Mouse (Mus musculus) hindbrain, postnatal 0 days (tissue): ENCODE results near the gene A730049H05Rik. TPM values are rescaled to one million over a fixed set of nuclear protein-coding genes. Genes with fewer than 3 reads are reported as not detected.

Experiments used
- ATAC-seq: fragments of 200-750 bp; cut with Nextera tagmentation; 2 replicates; pipeline ENCODE4 v1.8.0; 2017; ENCODE audit warnings: mild to moderate bottlenecking, moderate TSS enrichment, moderate library complexity
- DNase-seq: peaks from one replicate; pipeline ENCODE4 v3.0.0-alpha.2; 2015; ENCODE audit warnings: low spot score
- H3K27ac ChIP-seq: fragments of 300-500 bp; sonication (generic); 2 replicates; pipeline ENCODE4 v1.5.1; 2014; ENCODE audit warnings: mild to moderate bottlenecking
- H3K27me3 ChIP-seq: fragments of 300-500 bp; sonication (generic); 2 replicates; pipeline ENCODE4 v1.6.1; 2014; ENCODE audit warnings: low read length, mixed read lengths; ENCODE audit not compliant: insufficient read depth
- H3K36me3 ChIP-seq: fragments of 300-500 bp; sonication (generic); 2 replicates; pipeline ENCODE4 v1.6.1; 2014; ENCODE audit warnings: low read length, mixed read lengths; ENCODE audit not compliant: insufficient read depth
- H3K4me1 ChIP-seq: fragments of 300-500 bp; sonication (generic); 2 replicates; pipeline ENCODE4 v1.6.1; 2014; ENCODE audit warnings: antibody characterized with exemption, low read length, mixed read lengths; ENCODE audit not compliant: insufficient read depth
- H3K4me2 ChIP-seq: fragments of 300-500 bp; sonication (generic); 2 replicates; pipeline ENCODE4 v1.6.1; 2014; ENCODE audit warnings: low read depth, mild to moderate bottlenecking, low read length, moderate library complexity, mixed read lengths
- H3K4me3 ChIP-seq: fragments of 300-500 bp; sonication (generic); 2 replicates; pipeline ENCODE4 v1.5.1; 2014; ENCODE audit warnings: low read length
- H3K9ac ChIP-seq: fragments of 300-500 bp; sonication (generic); replicated peaks from 2 replicates; pipeline ENCODE4 v1.6.1; 2014; ENCODE audit warnings: mild to moderate bottlenecking, low read length, moderate library complexity, mixed read lengths
- H3K9me3 ChIP-seq: fragments of 300-500 bp; sonication (generic); 2 replicates; pipeline ENCODE4 v1.6.1; 2016; ENCODE audit warnings: low read length, mixed read lengths
- CTCF ChIP-seq: IDR thresholded peaks from 2 replicates; pipeline ENCODE4 v1.5.1; 2016; ENCODE audit warnings: antibody characterized with exemption, control low read depth, low read depth
- WGBS: fragments of 180-500 bp; shearing (Covaris S2); extraction: QIAGEN DNeasy Blood & Tissue Kit; methylation state at CpG from one replicate; pipeline ENCODE4 v1.1.7; 2014; 5-methylcytosine and 5-hydroxymethylcytosine counted together
- polyA plus RNA-seq: library from polyadenylated mRNA; unstranded; fragments of >200 nt; fragmentation: Nextera tagmentation; extraction: Ambion mirVana; gene quantifications from 2 replicates; pipeline ENCODE4 v1.2.1, GENCODE M21; 2015
- total RNA-seq: library from RNA; depleted of rRNA; stranded (reverse); fragments of >200 nt; gene quantifications from 2 replicates; pipeline ENCODE4 v1.2.3, GENCODE M21; 2014; rRNA removed

A730049H05Rik gene
- total and polyA plus RNA-seq, 2 experiments from 2014 or later = 0.68 to 1.2 TPM

- ATAC-seq = no peak
- Histone ChIP-seq H3K4me3 (no peak overlapping the region), H3K36me3 (no peaks in the 10 kb centered on the region), H3K9me3 (no peaks in the 10 kb centered on the region), H3K9ac (no peak overlapping the region), H3K4me1 (0 out of 2 replicates have a peak, but pooled peaks cover 3% of the 10 kb centered on the region), H3K27me3 (no peaks in the 10 kb centered on the region), H3K27ac (no peak overlapping the region), H3K4me2 (no peak overlapping the region)
- no peak for TF ChIP-seq CTCF
- no peak for DNase-seq
- WGBS = 81% methylated on average over 5 of the region's 5 CpGs
Measured at GRCm38 (mm10) chr6:92882446-92882845, 66.2 kb downstream of the A730049H05Rik start.

GRCm38 (mm10) chr6:92883131-92883900 is 67.0 kb downstream of the A730049H05Rik start:
- Histone ChIP-seq H3K4me2 (no peak overlapping the region), H3K4me1 (0 out of 2 replicates have a peak, but pooled peaks cover 3% of the 10 kb centered on the region), H3K27me3 (no peaks in the 10 kb centered on the region), H3K9me3 (no peaks in the 10 kb centered on the region), H3K36me3 (no peaks in the 10 kb centered on the region), H3K9ac (no peak overlapping the region), H3K4me3 (no peak overlapping the region), H3K27ac (no peak overlapping the region)
- DNase-seq (peak; percentile 25), ATAC-seq (no peak)
- WGBS = 41% methylated on average over 9 of the region's 9 CpGs
- TF ChIP-seq CTCF = no peak

- no peak overlapping the region for H3K4me2 ChIP-seq
- 83% methylated on average over 1 of the region's 1 CpGs for WGBS
- no peak overlapping the region for H3K4me3 ChIP-seq
- no peak overlapping the region for H3K9ac ChIP-seq
- no peak for TF ChIP-seq CTCF
- no peaks in the 10 kb centered on the region for H3K27me3 ChIP-seq
- no peak overlapping the region for H3K27ac ChIP-seq
- no peaks in the 10 kb centered on the region for H3K9me3 ChIP-seq
- no peaks in the 10 kb centered on the region for H3K36me3 ChIP-seq
- DNase-seq (no peak), ATAC-seq (no peak)
- no peaks in the 10 kb centered on the region for H3K4me1 ChIP-seq
Measured at GRCm38 (mm10) chr6:92891535-92891934, 75.3 kb downstream of the A730049H05Rik start.

Other genes starting within 250 kb of the A730049H05Rik start
- gene Prickle2, start 110.3 kb upstream of the A730049H05Rik start, total RNA-seq = 37.7 and 38.7 TPM in 2 replicates
- 11.3 and 11.6 TPM in 2 replicates for gene Prickle2, start 110.3 kb upstream of the A730049H05Rik start, polyA plus RNA-seq
- not detected in 2 replicates for gene Gm15737, start 52.9 kb downstream of the A730049H05Rik start, total RNA-seq
- gene Gm15737, start 52.9 kb downstream of the A730049H05Rik start, polyA plus RNA-seq = not detected in 2 replicates
- gene Adamts9, start 127.0 kb downstream of the A730049H05Rik start, total RNA-seq = 7.6 and 9.2 TPM in 2 replicates
- 1.5 and 1.7 TPM in 2 replicates for gene Adamts9, start 127.0 kb downstream of the A730049H05Rik start, polyA plus RNA-seq